Mouse (Mus musculus) left cerebral cortex, postnatal 4 days (tissue): ENCODE results near the gene Msh2. TPM values are rescaled to one million over a fixed set of nuclear protein-coding genes. Genes with fewer than 3 reads are reported as not detected.
A peak's percentile ranks its signal among the peaks of the same experiment; 100 is the strongest.
"Not testable (repeated sequence)": the region's sequence is repeated elsewhere in the genome, so short reads cannot be mapped to it uniquely, and the experiment has no call there.

ENCODE experiments used
- DNase-seq: peaks from one replicate; pipeline ENCODE4 v3.0.0-alpha.2; 2022
- intact Hi-C: fragments of 180-260 bp; cut with DNase I; formaldehyde crosslinking; loops from one replicate; pipeline ENCODE4 v1.15.1; 2025
- total RNA-seq, 2 experiments: library from RNA; stranded (reverse); gene quantifications; 2 replicates each; pipeline ENCODE4 v1.2.3; 2021

Msh2 gene
- total RNA-seq, result 10 to 100 TPM; 29.0 to 34.9 TPM

- intact Hi-C loops, result no loop called here
- peak; percentile 99 for DNase-seq
These were observed at the start of gene Msh2 for GRCm38 (mm10) chr17:87671890-87672660. TSS of gene Msh2 (plus strand) at chr17:87672330.

GRCm38 (mm10) chr17:87625510-87626086, 46.5 kb upstream of the Msh2 start:
- intact Hi-C loops, result no loop called here
- DNase-seq, result no peak

GRCm38 (mm10) chr17:87628144-87628543, 44.0 kb upstream of the Msh2 start:
- intact Hi-C loops, result no loop called here
- DNase-seq, result no peak

GRCm38 (mm10) chr17:87628706-87629105, 43.4 kb upstream of the Msh2 start:
- DNase-seq, result no peak
- intact Hi-C loops, result no loop called here

- intact Hi-C loops, result no loop called here
- DNase-seq, result no peak
These were observed 35.1 kb upstream of the Msh2 start for GRCm38 (mm10) chr17:87637056-87637389.

GRCm38 (mm10) chr17:87639242-87639641, 32.9 kb upstream of the Msh2 start:
- intact Hi-C loops, result no loop called here
- DNase-seq, result no peak

- DNase-seq, result no peak
- intact Hi-C loops, result no loop called here
These were observed 31.9 kb upstream of the Msh2 start for GRCm38 (mm10) chr17:87640272-87640671.

- intact Hi-C loops, result no loop called here
- peak; percentile 24 for DNase-seq
These were observed 31.1 kb upstream of the Msh2 start for GRCm38 (mm10) chr17:87641006-87641405.

GRCm38 (mm10) chr17:87642744-87643143, 29.4 kb upstream of the Msh2 start:
- intact Hi-C loops, result no loop called here
- no peak for DNase-seq

- intact Hi-C loops, DNase-seq: not testable (repeated sequence)
These were observed 16.5 kb upstream of the Msh2 start for GRCm38 (mm10) chr17:87655616-87656015.

GRCm38 (mm10) chr17:87661958-87662573, 10.1 kb upstream of the Msh2 start:
- intact Hi-C loops, result loop anchor here (10.0 kb wide), 1 partner anchor 57 kb away; no protein-coding TSS in a partner anchor
- not testable (repeated sequence) for DNase-seq

GRCm38 (mm10) chr17:87664238-87664637, 7.9 kb upstream of the Msh2 start:
- no peak for DNase-seq
- intact Hi-C loops, result loop anchor here (10.0 kb wide), 1 partner anchor 59 kb away; no protein-coding TSS in a partner anchor

- peak; percentile 56 for DNase-seq
- intact Hi-C loops, result loop anchor here (10.0 kb wide), 1 partner anchor 60 kb away; no protein-coding TSS in a partner anchor
These were observed 6.9 kb upstream of the Msh2 start for GRCm38 (mm10) chr17:87665066-87665822.

GRCm38 (mm10) chr17:87672677-87673286, 652 bp downstream of the Msh2 start:
- no peak for DNase-seq
- intact Hi-C loops, result no loop called here

- intact Hi-C loops, result not testable (repeated sequence)
These were observed 4.9 kb downstream of the Msh2 start for GRCm38 (mm10) chr17:87676916-87677474.

GRCm38 (mm10) chr17:87677656-87678055, 5.5 kb downstream of the Msh2 start:
- intact Hi-C loops, result no loop called here
- DNase-seq, result no peak

More at GRCm38 (mm10) chr17:87676916-87677474, 4.9 kb downstream of the Msh2 start:
- DNase-seq, result not testable (repeated sequence)

GRCm38 (mm10) chr17:87689217-87689616, 17.1 kb downstream of the Msh2 start:
- DNase-seq, result no peak

GRCm38 (mm10) chr17:87691958-87692357, 19.8 kb downstream of the Msh2 start:
- intact Hi-C loops, result loop anchor here (1.0 to 10.0 kb wide), 2 partner anchors 183 to 257 kb away; no protein-coding TSS in a partner anchor
- DNase-seq, result peak; percentile 79

More at GRCm38 (mm10) chr17:87689217-87689616, 17.1 kb downstream of the Msh2 start:
- intact Hi-C loops, result loop anchor here (10.0 kb wide), 1 partner anchor 106 kb away; the partner anchor contains the start of gene Kcnk12

- no peak for DNase-seq
- intact Hi-C loops, result loop anchor here (10.0 kb wide), 1 partner anchor 179 kb away; no protein-coding TSS in a partner anchor
These were observed 23.8 kb downstream of the Msh2 start for GRCm38 (mm10) chr17:87695874-87696465.
